Mouse (Mus musculus): ENCODE measurements at regions not wholly inside any gene's neighbourhood (a gene's known extent, or its start where the extent isn't known, plus 50 kb on each side); places are given as distances from the start of the nearest gene placed in this dataset.

DNA sequence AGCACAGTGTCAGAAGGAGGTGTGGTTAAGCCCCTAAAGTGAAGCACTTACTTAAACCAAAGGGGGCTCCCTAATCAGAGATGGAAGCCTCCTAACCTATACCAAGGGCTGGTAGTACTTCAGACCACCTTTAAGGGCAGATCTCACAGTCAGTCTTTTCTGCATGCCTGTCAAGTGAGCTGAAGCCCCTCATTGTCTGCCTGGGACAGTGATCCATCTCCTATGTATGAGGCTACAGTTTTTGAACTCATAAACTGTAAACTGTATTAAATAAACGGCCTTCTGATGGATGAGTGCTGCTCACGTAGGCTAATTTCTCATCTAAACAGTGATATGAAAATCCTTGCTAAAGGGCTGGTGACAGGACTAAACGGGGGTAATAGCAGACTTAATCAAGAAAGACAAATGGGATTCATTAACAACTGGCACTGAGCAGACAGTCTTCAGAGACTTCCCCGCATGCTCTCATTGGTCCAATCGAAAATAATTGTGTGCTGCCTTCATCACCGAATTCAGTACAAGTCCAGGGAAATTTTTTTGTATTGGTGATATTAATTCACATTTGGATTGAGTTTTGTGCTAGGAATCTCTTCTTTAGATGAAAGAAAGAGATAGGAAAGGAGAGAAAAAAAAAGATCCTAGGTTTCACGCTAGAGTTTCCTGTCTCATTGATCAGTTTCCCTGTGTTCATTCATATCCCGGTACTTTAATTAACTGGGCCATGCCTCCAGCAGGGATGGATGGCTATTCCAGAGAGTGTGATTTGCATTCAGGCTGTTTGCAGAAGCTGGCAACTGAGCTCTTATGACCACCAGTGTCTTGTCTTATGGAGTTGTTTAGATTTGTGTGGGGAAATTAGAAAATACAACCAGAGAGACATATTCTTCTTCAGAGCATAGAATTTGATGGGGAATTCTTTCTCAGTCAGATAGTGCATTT is 271.2 kb upstream of the Ptbp2 start:
- DNase-seq (no peak), ATAC-seq (ENCODE audit: insufficient read depth) (no peak)
- H3K36me3 ChIP-seq (ENCODE audit: insufficient read depth), result no peaks in the 10 kb centered on the region
- H3K4me3 ChIP-seq (ENCODE audit: low read depth, low read length), result no peak overlapping the region
- WGBS, result 56% methylated on average over 8 of the region's 8 CpGs
- no peak for TF ChIP-seq CTCF (IDR thresholded peaks at IDR 0.05; ENCODE audit: low read depth)
- no peak overlapping the region for H3K4me2 ChIP-seq
- no peaks in the 10 kb centered on the region for H3K27me3 ChIP-seq (ENCODE audit: insufficient read depth, low read length)
- no peaks in the 10 kb centered on the region for H3K4me1 ChIP-seq (ENCODE audit: insufficient read depth)
- H3K27ac ChIP-seq (ENCODE audit: low read depth), result no peak overlapping the region
- H3K9me3 ChIP-seq (ENCODE audit: low read depth, low read length), result no peaks in the 10 kb centered on the region
- no peak overlapping the region for H3K9ac ChIP-seq

DNA sequence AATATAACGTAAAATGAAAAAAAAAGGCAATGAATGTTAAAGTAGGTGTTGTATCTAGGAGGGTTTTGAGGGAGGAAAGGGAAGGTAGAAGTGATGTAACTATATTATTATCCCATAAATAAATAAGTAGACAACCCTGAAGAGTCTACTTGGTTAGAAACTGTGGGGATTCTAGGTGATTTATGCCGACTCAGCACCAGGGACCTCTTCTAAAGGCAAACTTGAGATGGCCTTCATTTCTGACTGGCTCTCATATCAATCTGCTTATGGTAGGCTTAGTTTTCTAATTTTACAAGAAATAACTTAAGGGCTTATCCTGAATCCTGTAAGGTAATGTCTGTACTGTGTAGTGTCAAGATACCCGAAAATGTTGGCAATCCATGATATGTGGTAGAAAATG is 263.0 kb upstream of the Ptbp2 start:
- Histone ChIP-seq H3K27me3 (ENCODE audit: insufficient read depth, low read length) (no peaks in the 10 kb centered on the region), H3K27ac (ENCODE audit: low read depth) (no peak overlapping the region), H3K4me2 (no peak overlapping the region), H3K4me1 (ENCODE audit: insufficient read depth) (no peaks in the 10 kb centered on the region), H3K4me3 (ENCODE audit: low read depth, low read length) (no peak overlapping the region), H3K36me3 (ENCODE audit: insufficient read depth) (no peaks in the 10 kb centered on the region), H3K9ac (no peak overlapping the region), H3K9me3 (ENCODE audit: low read depth, low read length) (no peaks in the 10 kb centered on the region)
- no peak for DNase-seq
- WGBS, result 91% methylated on average over 3 of the region's 3 CpGs
- ATAC-seq (ENCODE audit: insufficient read depth), result no peak
- no peak for TF ChIP-seq CTCF (IDR thresholded peaks at IDR 0.05; ENCODE audit: low read depth)

DNA sequence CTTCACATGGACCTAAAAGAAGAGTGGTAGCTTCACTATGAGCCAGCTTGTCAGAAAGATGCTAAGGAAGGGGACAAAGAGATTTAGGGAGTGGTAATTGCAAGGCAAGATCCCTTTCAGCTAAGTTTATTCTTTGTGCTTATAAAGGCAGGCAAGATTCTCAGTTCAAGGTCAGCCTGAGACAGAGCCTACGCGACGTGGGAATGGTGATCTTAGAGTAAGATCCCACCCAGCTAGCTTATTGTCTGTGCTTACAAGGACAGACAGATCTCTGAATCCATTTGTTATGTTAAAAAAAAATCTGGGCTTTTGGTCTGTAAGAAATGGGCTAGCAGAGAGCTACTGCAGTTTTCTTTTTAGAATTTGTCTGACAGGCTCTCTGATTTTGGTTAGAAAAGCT is 253.3 kb upstream of the Ptbp2 start:
- Histone ChIP-seq H3K27ac (ENCODE audit: low read depth) (no peak overlapping the region), H3K36me3 (ENCODE audit: insufficient read depth) (no peaks in the 10 kb centered on the region), H3K27me3 (ENCODE audit: insufficient read depth, low read length) (no peaks in the 10 kb centered on the region), H3K9me3 (ENCODE audit: low read depth, low read length) (no peaks in the 10 kb centered on the region), H3K9ac (no peak overlapping the region), H3K4me1 (ENCODE audit: insufficient read depth) (no peaks in the 10 kb centered on the region), H3K4me2 (no peak overlapping the region), H3K4me3 (ENCODE audit: low read depth, low read length) (no peak overlapping the region)
- DNase-seq (no peak), ATAC-seq (ENCODE audit: insufficient read depth) (no peak)
- no peak for TF ChIP-seq CTCF (IDR thresholded peaks at IDR 0.05; ENCODE audit: low read depth)
- WGBS, result 88% methylated on average over 3 of the region's 3 CpGs

DNA sequence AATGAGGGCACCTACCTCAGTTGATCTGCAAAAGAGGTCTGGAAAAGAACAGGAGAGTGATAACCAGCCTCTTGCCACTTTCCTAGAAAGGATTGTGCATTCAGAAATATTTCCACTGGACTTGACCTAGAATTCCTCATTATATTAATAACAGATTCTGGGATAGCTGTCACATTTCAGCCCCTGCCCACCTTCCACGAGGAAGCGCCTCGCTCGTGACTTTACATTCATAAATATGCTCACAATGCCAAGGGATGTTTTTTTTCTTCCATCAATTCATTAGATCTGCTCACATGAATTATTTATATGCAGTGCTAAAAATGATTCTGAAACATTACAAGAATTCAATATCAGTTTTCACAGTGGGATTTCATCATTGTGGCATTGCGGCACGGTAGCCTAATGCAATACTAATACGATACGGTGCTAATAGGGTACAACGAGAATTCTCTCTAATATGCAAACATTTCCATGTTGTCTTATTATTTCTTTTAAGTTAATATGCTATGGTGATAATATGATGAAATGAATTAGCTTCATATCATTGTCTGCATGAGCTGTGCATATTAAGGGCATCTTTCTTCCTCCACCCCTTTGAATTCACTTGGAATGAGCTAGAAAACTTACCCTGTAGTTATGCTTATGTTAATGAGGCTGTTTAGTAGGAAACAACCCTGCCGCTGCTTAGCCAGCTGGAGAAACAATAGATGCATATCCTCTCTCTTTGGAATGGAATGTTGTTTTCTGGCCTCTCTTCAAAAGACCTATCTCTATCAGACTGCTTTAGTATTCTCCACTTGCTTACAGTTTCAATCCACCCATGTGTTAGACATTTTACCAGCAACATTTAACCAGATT is 235.8 kb upstream of the Ptbp2 start:
- 88% methylated on average over 10 of the region's 10 CpGs for WGBS
- H3K36me3 ChIP-seq (ENCODE audit: insufficient read depth), result no peaks in the 10 kb centered on the region
- H3K4me1 ChIP-seq (ENCODE audit: insufficient read depth), result no peaks in the 10 kb centered on the region
- DNase-seq, result no peak
- no peak overlapping the region for H3K4me3 ChIP-seq (ENCODE audit: low read depth, low read length)
- no peak for TF ChIP-seq CTCF (IDR thresholded peaks at IDR 0.05; ENCODE audit: low read depth)
- no peaks in the 10 kb centered on the region for H3K9me3 ChIP-seq (ENCODE audit: low read depth, low read length)
- no peak for ATAC-seq (ENCODE audit: insufficient read depth)
- no peak overlapping the region for H3K27ac ChIP-seq (ENCODE audit: low read depth)
- no peak overlapping the region for H3K4me2 ChIP-seq
- no peak overlapping the region for H3K9ac ChIP-seq
- no peaks in the 10 kb centered on the region for H3K27me3 ChIP-seq (ENCODE audit: insufficient read depth, low read length)

DNA sequence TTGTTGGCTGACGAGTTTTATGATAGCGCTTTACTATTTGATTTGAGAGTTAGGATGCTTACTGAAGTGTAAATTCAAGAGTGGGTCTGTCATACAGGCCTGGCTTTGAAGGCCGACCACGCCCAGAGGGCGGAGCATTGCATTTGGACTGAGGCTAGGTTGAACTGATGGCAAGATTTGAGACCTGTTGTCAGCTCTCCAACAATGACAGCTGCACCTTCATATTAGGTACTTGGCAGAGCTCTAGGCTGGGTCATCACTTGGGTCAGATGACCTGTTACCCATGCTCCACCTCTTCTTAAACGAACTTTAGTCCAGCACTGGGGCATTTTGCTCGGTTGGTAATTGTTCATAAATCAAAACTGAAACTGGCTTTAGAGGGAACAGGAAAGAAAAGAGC is 231.1 kb upstream of the Ptbp2 start:
- 83% methylated on average over 7 of the region's 7 CpGs for WGBS
- ATAC-seq (ENCODE audit: insufficient read depth) (no peak), DNase-seq (no peak)
- H3K9me3 ChIP-seq (ENCODE audit: low read depth, low read length), result no peaks in the 10 kb centered on the region
- H3K4me1 ChIP-seq (ENCODE audit: insufficient read depth), result no peaks in the 10 kb centered on the region
- H3K4me2 ChIP-seq, result no peak overlapping the region
- no peaks in the 10 kb centered on the region for H3K36me3 ChIP-seq (ENCODE audit: insufficient read depth)
- H3K27ac ChIP-seq (ENCODE audit: low read depth), result no peak overlapping the region
- no peak overlapping the region for H3K4me3 ChIP-seq (ENCODE audit: low read depth, low read length)
- TF ChIP-seq CTCF (IDR thresholded peaks at IDR 0.05; ENCODE audit: low read depth), result no peak
- H3K27me3 ChIP-seq (ENCODE audit: insufficient read depth, low read length), result no peaks in the 10 kb centered on the region
- H3K9ac ChIP-seq, result no peak overlapping the region

DNA sequence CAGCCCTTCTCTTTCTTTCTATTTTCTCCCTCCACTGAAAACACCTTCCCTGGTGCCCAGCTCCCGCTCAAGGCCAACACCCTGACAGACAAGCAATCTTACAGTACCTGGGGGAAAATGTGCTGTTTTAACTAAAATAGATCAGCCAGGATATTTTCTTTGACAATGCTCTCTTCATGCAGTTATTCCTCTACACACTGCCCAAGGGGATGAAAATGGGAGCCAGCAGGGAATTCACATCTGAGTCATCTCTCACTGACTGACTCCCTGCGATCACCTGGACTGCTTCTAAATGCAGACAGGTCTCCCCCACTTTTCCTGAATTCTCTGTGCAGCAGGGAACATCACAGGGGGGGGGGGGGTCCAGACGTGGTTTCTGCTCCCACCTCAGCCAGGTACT is 227.6 kb upstream of the Ptbp2 start:
- H3K9me3 ChIP-seq (ENCODE audit: low read depth, low read length), result no peaks in the 10 kb centered on the region
- DNase-seq, result no peak
- no peak for ATAC-seq (ENCODE audit: insufficient read depth)
- no peak for TF ChIP-seq CTCF (IDR thresholded peaks at IDR 0.05; ENCODE audit: low read depth)
- H3K4me2 ChIP-seq, result no peak overlapping the region
- H3K9ac ChIP-seq, result no peak overlapping the region
- H3K4me3 ChIP-seq (ENCODE audit: low read depth, low read length), result no peak overlapping the region
- WGBS, result 25% methylated on average over 3 of the region's 3 CpGs
- H3K4me1 ChIP-seq (ENCODE audit: insufficient read depth), result no peaks in the 10 kb centered on the region
- no peaks in the 10 kb centered on the region for H3K27me3 ChIP-seq (ENCODE audit: insufficient read depth, low read length)
- no peak overlapping the region for H3K27ac ChIP-seq (ENCODE audit: low read depth)
- H3K36me3 ChIP-seq (ENCODE audit: insufficient read depth), result no peaks in the 10 kb centered on the region

DNA sequence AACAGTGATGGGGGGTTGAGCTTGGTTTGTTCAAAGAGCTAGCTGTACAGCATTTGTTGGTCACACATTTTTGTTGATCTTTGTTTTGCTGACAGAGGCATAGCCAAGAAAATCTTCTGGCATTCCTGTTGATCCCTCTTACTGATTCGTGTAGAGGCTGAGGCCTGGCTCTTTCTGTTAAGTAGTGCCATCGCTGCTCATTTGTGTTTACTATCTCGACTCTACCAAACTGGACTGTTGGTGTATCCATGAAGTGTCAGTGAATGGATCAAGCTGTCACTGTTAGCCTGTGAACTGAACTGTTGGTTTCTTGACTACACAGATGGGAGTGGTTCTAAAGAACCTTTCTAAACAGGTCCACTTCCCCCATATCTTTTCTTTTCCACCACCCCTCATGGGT is 223.8 kb upstream of the Ptbp2 start:
- ATAC-seq (ENCODE audit: insufficient read depth) (peak; percentile 60; the same call in 1 of the 2 replicates), DNase-seq (peak; percentile 62)
- no peak overlapping the region for H3K9ac ChIP-seq
- H3K27ac ChIP-seq (ENCODE audit: low read depth), result no peak overlapping the region
- TF ChIP-seq CTCF (IDR thresholded peaks at IDR 0.05; ENCODE audit: low read depth), result no peak
- H3K36me3 ChIP-seq (ENCODE audit: insufficient read depth), result no peaks in the 10 kb centered on the region
- no peak overlapping the region for H3K4me3 ChIP-seq (ENCODE audit: low read depth, low read length)
- no peaks in the 10 kb centered on the region for H3K9me3 ChIP-seq (ENCODE audit: low read depth, low read length)
- 39% methylated on average over 3 of the region's 3 CpGs for WGBS
- no peak overlapping the region for H3K4me2 ChIP-seq
- H3K27me3 ChIP-seq (ENCODE audit: insufficient read depth, low read length), result no peaks in the 10 kb centered on the region
- no peaks in the 10 kb centered on the region for H3K4me1 ChIP-seq (ENCODE audit: insufficient read depth)

Data from lung, embryonic 14.5 days (tissue).